In genomic region chr13:65111961-65112360, GRCm38 (mm10) we compare ENCODE assay signal across 8 mouse cellular contexts. TPM values are rescaled to one million over a fixed set of nuclear protein-coding genes. Genes with fewer than 3 reads are reported as not detected.
DNase-seq lines count a peak whose midpoint lies in the region; ATAC-seq and TF ChIP-seq lines count a peak whose summit lies in the region.

No protein-coding gene starts in this region.

- TF ChIP-seq CTCF in thymus, adult 2 months (IDR thresholded peaks at IDR 0.05; ENCODE audit: borderline replicate concordance, control insufficient read depth, extremely low read depth, insufficient read depth, low read length, poor library complexity): no peak
- TF ChIP-seq CTCF in liver, adult 2 months (IDR thresholded peaks at IDR 0.05; ENCODE audit: low read depth, low read length): no peak

- H3K79me2 ChIP-seq in liver, adult 2 months (ENCODE audit: control insufficient read depth, insufficient read depth, low read length): peaks cover 8% of the 10 kb centered on the region; the same call in 1 of the 2 replicates

- no peak for ATAC-seq in hindbrain, embryonic 15.5 days (ENCODE audit: low FRiP score, low read depth)

- TF ChIP-seq POLR2A in thymus, adult 2 months (IDR thresholded peaks at IDR 0.05; ENCODE audit: control insufficient read depth, extremely low read depth, insufficient read depth, low read length, poor library complexity): no peak
- no peak for TF ChIP-seq POLR2A in liver, adult 2 months (IDR thresholded peaks at IDR 0.05; ENCODE audit: extremely low read depth, insufficient read depth, low read length)

- H3K27ac ChIP-seq in thymus, adult 2 months (ENCODE audit: control insufficient read depth, insufficient read depth, low read length): no peak overlapping the region
- H3K27ac ChIP-seq in forebrain, embryonic 10.5 days: peak overlapping the region; percentile 92
- H3K27ac ChIP-seq in hindbrain, embryonic 15.5 days (replicated peaks): peak overlapping the region; percentile 86; the same call in 1 of the 2 replicates
- peak overlapping the region; percentile 40; the same call in 1 of the 2 replicates for H3K27ac ChIP-seq in liver, adult 2 months (replicated peaks; ENCODE audit: insufficient read depth, low read depth, low read length)

- WGBS in thymus, adult 2 months: under 1% methylated on average over 5 of the region's 5 CpGs
- 1% methylated on average over 5 of the region's 5 CpGs for WGBS in forebrain, embryonic 10.5 days
- 1% methylated on average over 5 of the region's 5 CpGs for WGBS in hindbrain, embryonic 15.5 days
- 2% methylated on average over 5 of the region's 5 CpGs for WGBS in liver, adult 2 months

- no peaks in the 10 kb centered on the region for H3K27me3 ChIP-seq in thymus, adult 2 months (ENCODE audit: control insufficient read depth, insufficient read depth, low read length)
- H3K27me3 ChIP-seq in forebrain, embryonic 10.5 days (ENCODE audit: poor library complexity, severe bottlenecking): no peaks in the 10 kb centered on the region
- no peaks in the 10 kb centered on the region for H3K27me3 ChIP-seq in hindbrain, embryonic 15.5 days
- H3K27me3 ChIP-seq in liver, adult 2 months (ENCODE audit: control insufficient read depth, insufficient read depth, low read length): no peaks in the 10 kb centered on the region

- peak overlapping the region; percentile 88 for H3K9ac ChIP-seq in hindbrain, embryonic 15.5 days
- H3K9ac ChIP-seq in liver, adult 2 months (ENCODE audit: low read depth, low read length): peak overlapping the region; percentile 87; the same call in 1 of the 2 replicates

- H3K4me1 ChIP-seq in thymus, adult 2 months (replicated peaks; ENCODE audit: control insufficient read depth, insufficient read depth, low read length): no peaks in the 10 kb centered on the region; the same call in 1 of the 2 replicates
- H3K4me1 ChIP-seq in forebrain, embryonic 10.5 days: peaks cover 15% of the 10 kb centered on the region
- peaks cover 17% of the 10 kb centered on the region for H3K4me1 ChIP-seq in hindbrain, embryonic 15.5 days (replicated peaks)
- H3K4me1 ChIP-seq in liver, adult 2 months (ENCODE audit: control insufficient read depth, insufficient read depth, low read length): peaks cover 6% of the 10 kb centered on the region; the same call in 1 of the 2 replicates

- no peaks in the 10 kb centered on the region for H3K36me3 ChIP-seq in thymus, adult 2 months (ENCODE audit: control insufficient read depth, insufficient read depth, low read length)
- H3K36me3 ChIP-seq in forebrain, embryonic 10.5 days (replicated peaks): peaks cover 16% of the 10 kb centered on the region
- no peaks in the 10 kb centered on the region for H3K36me3 ChIP-seq in hindbrain, embryonic 15.5 days
- H3K36me3 ChIP-seq in liver, adult 2 months (ENCODE audit: control insufficient read depth, insufficient read depth, low read length): no peaks in the 10 kb centered on the region

- H3K4me3 ChIP-seq in thymus, adult 2 months (ENCODE audit: control insufficient read depth, insufficient read depth, low read length): peak overlapping the region; percentile 85
- peak overlapping the region; percentile 87 for H3K4me3 ChIP-seq in forebrain, embryonic 10.5 days
- peak overlapping the region; percentile 81 for H3K4me3 ChIP-seq in hindbrain, embryonic 15.5 days
- peak overlapping the region; percentile 88 for H3K4me3 ChIP-seq in liver, adult 2 months (ENCODE audit: insufficient read depth, low read depth, low read length)

- DNase-seq in thymus, adult 2 months: no peak
- no peak for DNase-seq in thymus, postnatal 36 days
- peak; percentile 15 for DNase-seq in forebrain, embryonic 10.5 days (ENCODE audit: extremely low spot score, low spot score)
- peak; percentile 68 for DNase-seq in liver, adult 2 months (ENCODE audit: extremely low read depth, low read depth, low spot score)
- DNase-seq in monocyte, adult 2 months (ENCODE audit: low read depth in 1 of 2, low spot score in 2 of 2): peak; percentile 42 to 46
- no peak for DNase-seq in right cerebral cortex, postnatal 14 days
- no peak for DNase-seq in gastrocnemius, postnatal 10 days

- peaks cover 16% of the 10 kb centered on the region for H3K9me3 ChIP-seq in forebrain, embryonic 10.5 days
- no peaks in the 10 kb centered on the region for H3K9me3 ChIP-seq in hindbrain, embryonic 15.5 days

- peak overlapping the region; percentile 83 for H3K4me2 ChIP-seq in hindbrain, embryonic 15.5 days

RNA-seq across cellular contexts. Expression of gene Mfsd14b, which starts 0.8 kb away (rescaled TPM):
- polyA plus RNA-seq in thymus, adult 2 months (2012; rRNA removed): 17.9 and 19.5 TPM in 2 replicates
- 37.7 and 43.5 TPM in 2 replicates for polyA plus RNA-seq in forebrain, embryonic 10.5 days (2016; fragmentation: Nextera tagmentation; extraction: Ambion mirVana)
- polyA plus RNA-seq in hindbrain, embryonic 15.5 days (2015; fragmentation: Nextera tagmentation; extraction: Ambion mirVana): 31.1 and 32.9 TPM in 2 replicates
- total RNA-seq in liver, adult 2 months (2014; rRNA removed): 29.2 and 35.0 TPM in 2 replicates
- 10.0 and 11.8 TPM in 2 replicates for polyA plus RNA-seq in liver, adult 2 months (2012; rRNA removed)
- 10 to 100 TPM; 15.0 to 18.7 TPM for total RNA-seq in gastrocnemius, postnatal 10 days (2021)

RNA-seq across cellular contexts. Expression of gene Olfr465-ps1, which starts 25.9 kb away (rescaled TPM):
- not detected in 2 replicates for polyA plus RNA-seq in thymus, adult 2 months (2012; rRNA removed)
- not detected in 2 replicates for polyA plus RNA-seq in forebrain, embryonic 10.5 days (2016; fragmentation: Nextera tagmentation; extraction: Ambion mirVana)
- not detected in 2 replicates for polyA plus RNA-seq in hindbrain, embryonic 15.5 days (2015; fragmentation: Nextera tagmentation; extraction: Ambion mirVana)
- not detected in 2 replicates for total RNA-seq in liver, adult 2 months (2014; rRNA removed)
- not detected in 2 replicates for polyA plus RNA-seq in liver, adult 2 months (2012; rRNA removed)
- not detected for total RNA-seq in gastrocnemius, postnatal 10 days (2021)

RNA-seq across cellular contexts. Expression of gene Olfr466, which starts 38.1 kb away (rescaled TPM):
- not detected in 2 replicates for polyA plus RNA-seq in thymus, adult 2 months (2012; rRNA removed)
- not detected in 2 replicates for polyA plus RNA-seq in forebrain, embryonic 10.5 days (2016; fragmentation: Nextera tagmentation; extraction: Ambion mirVana)
- not detected in 2 replicates for polyA plus RNA-seq in hindbrain, embryonic 15.5 days (2015; fragmentation: Nextera tagmentation; extraction: Ambion mirVana)
- not detected in 2 replicates for total RNA-seq in liver, adult 2 months (2014; rRNA removed)
- polyA plus RNA-seq in liver, adult 2 months (2012; rRNA removed): not detected in 2 replicates
- not detected for total RNA-seq in gastrocnemius, postnatal 10 days (2021)

RNA-seq across cellular contexts. Expression of gene Prss47, which starts 59.4 kb away (rescaled TPM):
- polyA plus RNA-seq in thymus, adult 2 months (2012; rRNA removed): not detected in 2 replicates
- not detected in 2 replicates for polyA plus RNA-seq in forebrain, embryonic 10.5 days (2016; fragmentation: Nextera tagmentation; extraction: Ambion mirVana)
- not detected in 2 replicates for polyA plus RNA-seq in hindbrain, embryonic 15.5 days (2015; fragmentation: Nextera tagmentation; extraction: Ambion mirVana)
- not detected in 2 replicates for total RNA-seq in liver, adult 2 months (2014; rRNA removed)
- not detected in 2 replicates for polyA plus RNA-seq in liver, adult 2 months (2012; rRNA removed)
- total RNA-seq in gastrocnemius, postnatal 10 days (2021): not detected

Comparison
In these comparisons a context has a peak if more than half of its experiments do, and no peak if none do; other contexts are left out.
1. DNase-seq: peak in forebrain, embryonic 10.5 days (single experiment), liver, adult 2 months (single experiment) and monocyte, adult 2 months (2 of 2); none in thymus, adult 2 months (single experiment), thymus, postnatal 36 days (0 of 2), right cerebral cortex, postnatal 14 days (single experiment) and gastrocnemius, postnatal 10 days (single experiment).
2. Peak in every context shown above with its lines, with median percentiles within 50 percentile points of each other: H3K4me3 ChIP-seq.